Mouse (Mus musculus): ENCODE measurements around the gene Dnm1.
"Not testable (repeated sequence)": the region's sequence is repeated elsewhere in the genome, so short reads cannot be mapped to it uniquely, and the experiment has no call there.

Dnm1 gene

DNA sequence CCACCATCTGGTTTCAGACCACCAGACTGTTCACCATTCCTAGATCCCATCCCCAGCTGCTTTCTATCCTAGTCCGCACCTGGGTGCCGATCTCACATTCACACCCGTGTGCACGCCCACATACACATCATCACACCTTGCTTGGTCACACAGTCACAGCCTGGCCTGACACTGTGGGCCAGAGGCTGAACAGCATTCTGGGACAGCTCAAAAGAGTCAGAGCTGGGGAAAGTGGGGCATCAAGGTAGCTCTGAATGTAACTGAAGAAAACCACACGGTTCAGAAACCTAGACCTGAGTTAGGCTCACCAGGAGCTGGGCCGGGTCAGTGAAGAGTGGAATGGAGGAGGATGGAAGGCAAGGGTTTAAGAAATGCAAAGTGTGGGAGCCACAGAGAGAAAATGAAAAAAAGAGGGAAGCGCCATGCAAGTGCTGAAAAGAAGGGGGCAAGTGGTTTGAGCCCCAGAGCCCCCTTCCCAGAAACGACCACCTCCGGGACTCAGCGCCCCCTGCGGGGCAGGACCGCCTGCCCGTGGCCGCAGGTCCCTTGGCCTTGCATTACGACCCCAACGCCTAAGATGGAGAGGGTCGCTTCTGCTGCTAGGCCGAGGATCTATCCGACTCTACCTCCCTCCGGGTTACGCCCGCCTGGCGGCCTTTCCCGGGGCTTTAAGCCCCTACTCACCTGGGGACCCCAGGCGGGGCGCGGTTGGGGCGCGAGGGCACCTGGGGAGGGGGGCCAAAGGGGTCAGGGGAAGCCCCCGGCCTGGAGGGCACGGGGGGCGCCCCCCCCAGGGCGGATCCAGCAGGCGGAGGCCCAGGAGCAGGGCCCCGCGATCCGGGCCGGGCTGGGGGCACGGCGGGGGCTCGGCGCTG lies 41.5 kb downstream of the Dnm1 start:
- DNase-seq (ENCODE audit: low spot score): no peak

DNA sequence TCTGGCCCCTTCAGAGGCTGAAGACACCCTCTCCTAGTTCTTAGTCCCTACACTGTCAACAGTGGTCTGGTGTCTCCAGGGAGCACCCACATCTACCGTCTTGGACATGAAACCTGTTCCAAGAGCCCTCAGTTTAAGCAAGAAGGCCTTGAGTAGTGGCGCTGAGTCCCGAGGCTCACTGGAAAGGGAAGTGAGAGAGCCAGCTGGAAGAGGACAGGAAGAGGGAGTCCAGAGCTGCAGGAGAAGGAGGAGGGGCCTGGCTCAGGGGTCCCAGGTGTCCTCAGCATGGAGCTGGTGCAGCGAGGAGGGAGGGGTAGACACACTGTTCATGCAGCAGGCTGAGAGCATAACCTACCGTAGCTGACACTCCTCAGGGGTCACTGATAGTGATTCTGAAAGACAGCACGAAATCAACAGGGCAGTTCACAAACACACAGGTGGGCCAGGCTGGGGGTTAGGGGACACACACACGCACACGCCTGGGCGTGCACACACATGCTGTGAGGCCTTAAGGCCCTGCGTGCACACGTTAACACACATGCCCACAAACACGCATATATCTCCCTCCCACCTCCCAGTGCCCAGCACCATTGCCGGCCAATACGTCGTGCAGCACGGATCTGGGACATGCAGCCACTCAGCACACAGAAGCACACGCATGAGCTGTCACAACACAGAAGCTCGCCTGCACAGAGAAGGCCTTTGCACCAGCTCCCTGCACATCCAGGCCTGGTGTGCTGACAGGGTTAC lies 42.9 kb downstream of the Dnm1 start:
- no peak for DNase-seq (ENCODE audit: low spot score)

DNA sequence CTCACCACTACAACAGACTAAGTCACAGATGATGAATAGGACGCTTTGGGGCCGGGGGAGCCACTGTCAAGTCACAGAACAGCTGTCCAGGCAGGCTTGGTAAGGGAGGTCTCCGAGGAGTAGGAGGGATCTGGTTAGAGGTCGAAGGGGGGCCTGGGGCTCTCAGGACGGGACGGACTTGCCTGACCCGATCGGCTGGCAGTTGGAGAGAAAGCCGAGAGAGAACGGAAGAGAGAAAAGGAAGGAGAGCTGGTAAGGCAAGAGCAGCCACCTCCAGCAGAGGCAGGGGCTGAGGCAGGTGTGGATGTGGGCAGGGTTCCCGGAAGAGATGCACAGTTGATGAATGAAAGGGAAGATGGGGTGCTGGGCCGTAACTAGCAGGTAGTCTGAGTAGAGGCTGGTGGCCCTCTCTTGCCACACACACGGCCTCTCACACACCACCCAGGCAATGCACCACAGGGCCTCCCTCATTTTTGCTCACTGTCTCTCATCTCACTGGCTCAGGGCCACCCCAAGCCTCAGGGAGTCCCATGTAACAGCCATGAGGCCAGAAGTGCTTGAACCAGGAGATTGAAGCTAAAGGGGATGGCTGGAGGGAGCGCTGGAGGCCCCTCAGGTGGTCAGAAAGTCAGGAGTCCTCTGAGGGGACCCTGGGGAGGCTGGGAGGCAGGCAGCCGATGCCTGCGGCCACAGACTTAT lies 44.1 kb downstream of the Dnm1 start:
- DNase-seq (ENCODE audit: low spot score): no peak

DNA sequence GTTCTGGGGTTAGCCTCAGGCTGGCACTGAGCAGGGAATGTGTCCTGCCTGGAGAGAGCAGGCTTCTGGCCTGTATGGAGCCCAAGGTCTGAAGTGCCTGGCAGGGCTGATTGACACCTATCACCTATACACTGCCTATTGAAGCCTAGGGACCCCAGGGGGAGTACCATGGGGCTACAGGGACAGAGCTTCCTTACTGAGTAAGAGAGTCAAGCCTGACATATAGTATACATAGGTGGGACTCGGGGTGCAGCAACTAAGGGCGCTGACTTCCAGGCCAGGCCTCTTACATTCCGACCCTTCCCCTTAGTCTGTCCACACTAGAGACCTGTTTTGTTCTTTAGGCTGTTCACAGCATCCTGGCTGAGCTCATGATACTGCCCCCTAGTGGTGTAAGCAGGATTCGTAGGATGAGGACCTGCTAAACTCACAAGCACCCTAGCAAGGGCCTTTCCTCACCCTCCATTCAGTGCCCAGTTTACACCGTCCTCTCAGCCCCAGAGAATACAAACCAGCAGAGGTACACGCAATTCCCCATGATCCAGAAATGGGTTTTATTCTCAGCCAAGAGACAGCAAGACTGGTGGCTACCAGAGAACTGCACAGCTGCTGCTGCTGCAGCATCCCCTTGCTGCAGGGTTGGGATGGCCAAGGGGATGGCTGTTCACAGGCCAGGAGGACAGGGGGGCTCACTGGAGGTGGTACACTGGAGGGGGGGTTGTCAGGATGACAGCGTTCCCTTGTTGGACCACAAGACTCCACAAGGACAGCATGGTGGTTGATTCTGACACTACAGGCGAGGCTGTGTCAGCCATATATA lies 45.0 kb downstream of the Dnm1 start:
- peak; percentile 53 for DNase-seq (ENCODE audit: low spot score)

DNA sequence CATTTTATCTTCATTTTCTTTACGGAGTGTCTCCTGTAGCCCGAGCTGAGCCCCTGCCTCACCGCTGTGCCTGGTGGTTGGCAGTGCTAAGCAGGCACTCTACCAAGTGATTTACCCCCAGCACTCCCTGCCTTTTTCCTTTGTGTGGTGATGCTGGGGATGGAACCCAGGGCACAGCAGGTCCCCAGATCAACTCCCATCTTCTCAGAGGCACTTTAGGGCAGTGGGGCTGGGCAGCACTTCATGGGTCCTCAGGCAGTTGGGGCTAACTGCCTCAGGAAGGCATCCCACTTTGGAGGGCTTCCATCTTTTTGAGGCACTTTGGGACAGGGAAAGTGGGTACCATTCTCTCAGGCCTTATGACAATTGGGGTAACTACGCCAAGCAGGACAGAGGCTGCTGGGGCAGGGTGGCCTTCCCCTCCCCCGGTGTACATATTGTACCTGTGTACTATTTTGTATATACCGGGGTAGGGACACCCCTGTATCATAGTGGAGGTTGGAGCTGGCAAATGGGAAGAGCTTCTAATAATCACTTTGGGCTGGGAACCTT lies 45.8 kb downstream of the Dnm1 start:
- DNase-seq (ENCODE audit: low spot score): no peak

DNA sequence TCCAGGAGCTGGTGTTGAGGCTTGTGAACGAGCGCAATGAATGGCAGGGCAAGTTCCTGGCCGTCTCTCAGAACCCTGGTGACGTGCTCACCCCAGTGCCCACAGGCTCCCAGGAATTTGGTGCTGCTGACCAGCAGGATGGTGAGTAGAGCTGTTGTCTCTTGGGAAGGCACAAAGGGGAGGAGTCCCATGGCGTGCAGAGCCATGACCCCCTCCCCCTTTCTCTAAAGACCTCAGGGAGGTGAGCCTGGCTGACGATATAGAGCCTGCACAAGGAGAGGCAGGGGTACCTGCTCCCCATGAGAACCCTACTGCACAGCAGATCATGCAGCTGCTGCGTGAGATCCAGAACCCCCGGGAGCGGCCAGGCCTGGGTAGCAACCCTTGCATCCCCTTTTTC lies 47.0 kb downstream of the Dnm1 start:
- no peak for DNase-seq (ENCODE audit: low spot score)

DNA sequence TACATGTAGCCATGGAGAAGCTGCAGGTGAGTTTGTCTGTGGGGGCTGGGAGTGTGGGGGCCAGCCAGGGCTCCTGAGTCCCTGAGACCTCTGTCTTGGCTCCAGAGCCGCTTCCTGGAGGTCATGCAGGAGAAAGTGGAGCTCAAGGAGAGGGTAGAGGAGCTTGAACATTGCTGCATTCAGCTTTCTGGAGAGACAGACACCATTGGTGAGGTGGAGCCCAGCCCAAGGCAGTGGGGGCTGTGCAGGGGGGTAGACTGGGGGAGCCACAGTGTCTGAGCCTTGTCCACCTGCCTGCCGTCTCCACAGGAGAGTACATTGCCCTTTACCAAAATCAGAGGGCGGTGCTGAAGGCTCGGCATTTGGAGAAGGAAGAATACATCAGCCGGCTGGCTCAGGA lies 47.5 kb downstream of the Dnm1 start:
- DNase-seq (ENCODE audit: low spot score): no peak

DNA sequence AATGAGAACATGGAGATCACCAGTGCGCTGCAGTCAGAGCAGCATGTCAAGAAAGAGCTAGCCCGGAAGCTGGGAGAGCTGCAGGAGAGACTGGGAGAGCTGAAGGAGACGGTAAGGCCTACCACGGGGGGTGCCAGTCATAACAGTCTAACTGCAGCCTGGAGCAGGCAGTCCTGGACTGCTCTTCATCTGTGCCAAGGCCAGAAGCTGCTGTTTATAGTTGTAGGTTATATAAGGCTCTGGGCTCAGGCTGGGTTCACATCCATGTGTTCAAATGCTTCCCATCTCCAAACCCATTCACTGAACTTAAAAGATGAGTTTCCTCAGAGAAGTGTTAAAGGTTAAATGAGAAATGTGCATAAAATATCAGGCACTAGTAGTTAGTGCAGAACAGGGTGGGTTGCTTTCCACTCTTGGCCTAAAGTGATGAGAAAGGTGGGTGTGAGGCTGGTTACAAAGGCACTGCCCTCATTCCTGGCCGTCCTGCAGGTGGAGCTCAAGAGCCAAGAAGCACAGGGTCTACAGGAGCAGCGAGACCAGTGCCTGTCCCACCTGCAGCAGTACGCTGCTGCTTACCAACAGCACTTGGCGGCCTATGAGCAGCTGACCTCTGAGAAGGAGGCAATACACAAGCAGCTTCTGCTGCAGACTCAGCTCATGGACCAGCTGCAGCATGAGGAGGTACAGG lies 48.8 kb downstream of the Dnm1 start:
- no peak for DNase-seq (ENCODE audit: low spot score)

DNA sequence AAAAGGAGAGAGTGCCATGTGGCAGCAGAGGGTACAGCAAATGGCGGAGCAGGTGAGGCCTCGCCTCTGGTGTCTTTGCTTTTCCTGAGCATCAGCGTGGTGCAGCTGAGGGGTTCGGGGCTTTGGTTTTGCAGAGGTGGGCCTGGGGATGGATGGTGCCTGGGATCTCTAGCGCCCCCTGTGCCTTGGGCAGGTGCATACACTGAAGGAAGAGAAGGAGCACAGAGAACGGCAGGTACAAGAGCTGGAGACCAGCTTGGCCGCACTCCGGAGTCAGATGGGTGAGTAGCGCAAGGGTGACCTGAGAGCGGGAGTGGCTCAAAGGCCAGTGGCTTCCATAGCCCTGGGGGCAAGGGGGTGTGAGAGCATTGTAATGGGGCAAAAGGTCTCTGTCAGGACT lies 50.2 kb downstream of the Dnm1 start:
- DNase-seq (ENCODE audit: low spot score): no peak

DNA sequence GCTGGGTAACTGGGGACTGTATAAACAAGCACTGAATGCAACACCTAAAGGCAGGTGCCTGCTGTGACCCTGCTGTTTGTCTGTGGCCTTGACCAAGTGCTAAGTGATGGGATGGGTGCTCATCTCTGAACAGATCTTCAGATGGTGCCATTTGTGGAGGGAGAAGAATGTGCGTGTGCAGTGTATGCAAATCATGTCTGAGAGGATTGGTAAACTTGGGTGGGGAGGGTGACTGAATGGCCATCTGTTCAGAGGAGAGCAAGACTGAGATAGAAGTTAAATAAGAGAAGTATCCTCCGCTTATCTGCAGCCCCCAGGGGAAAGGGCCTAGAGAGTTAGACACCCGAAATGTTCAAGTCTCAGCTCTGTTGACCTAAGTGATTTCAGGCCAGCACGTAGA lies 53.7 kb downstream of the Dnm1 start:
- DNase-seq (ENCODE audit: low spot score): no peak

DNA sequence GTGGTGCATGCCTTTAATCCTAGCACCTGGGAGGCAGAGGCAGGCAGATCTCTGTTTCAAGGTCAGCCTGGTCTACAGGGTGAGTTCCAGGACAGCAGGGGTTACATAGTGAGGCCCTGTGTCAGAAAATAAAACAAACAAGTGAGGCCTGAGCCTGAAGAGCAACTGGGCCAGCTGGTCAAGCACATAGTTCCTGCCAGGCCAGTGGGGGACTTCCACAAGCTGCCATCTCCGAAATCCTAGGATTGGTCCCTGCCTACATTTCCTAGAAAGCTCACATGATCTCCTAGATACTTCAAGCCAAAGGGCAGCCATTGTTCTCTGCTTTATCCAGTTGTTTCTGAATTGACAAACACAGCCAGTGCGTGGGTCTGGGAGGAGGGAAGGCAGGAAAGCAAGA lies 57.3 kb downstream of the Dnm1 start:
- not testable (repeated sequence) for DNase-seq (ENCODE audit: low spot score)

DNA sequence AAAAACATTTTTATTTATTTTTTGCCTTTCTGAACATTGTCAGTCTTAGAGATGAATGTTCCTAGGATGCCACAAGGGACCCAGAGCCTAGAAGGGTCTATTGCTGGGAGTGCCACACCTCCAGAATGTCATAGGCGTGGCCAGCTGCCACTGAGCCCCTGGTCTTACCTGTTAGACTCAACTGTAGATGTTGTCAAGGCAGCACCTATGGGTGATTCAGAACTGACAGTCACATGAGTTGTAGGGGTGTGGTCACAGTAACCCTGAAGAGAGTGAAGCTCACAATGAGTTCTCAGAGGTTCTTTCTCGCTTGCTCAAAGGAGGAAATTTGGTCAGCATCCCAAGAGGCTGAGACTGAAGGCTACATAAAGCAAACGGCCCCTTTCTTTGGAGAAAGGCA lies 57.9 kb downstream of the Dnm1 start:
- no peak for DNase-seq (ENCODE audit: low spot score)

DNA sequence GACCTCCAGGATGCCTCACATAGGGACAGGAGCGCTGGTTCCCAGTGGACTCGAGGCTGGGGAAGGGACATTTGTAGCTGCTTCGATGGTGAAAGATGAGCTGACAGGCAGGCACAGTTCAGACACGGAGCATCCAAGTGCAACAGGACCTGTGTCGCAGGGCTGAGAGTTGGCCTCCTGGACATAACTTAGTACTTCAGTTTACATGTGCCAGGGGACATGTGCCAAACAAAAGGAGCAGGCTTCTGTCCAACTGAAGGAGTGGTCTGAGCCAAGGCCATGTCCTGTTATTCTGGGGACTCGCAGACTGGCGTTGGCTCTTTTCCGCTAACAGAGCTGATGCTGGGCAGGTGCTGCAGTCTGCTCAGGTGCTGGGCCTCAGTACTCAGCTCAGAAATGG lies 58.8 kb downstream of the Dnm1 start:
- no peak for DNase-seq (ENCODE audit: low spot score)

DNA sequence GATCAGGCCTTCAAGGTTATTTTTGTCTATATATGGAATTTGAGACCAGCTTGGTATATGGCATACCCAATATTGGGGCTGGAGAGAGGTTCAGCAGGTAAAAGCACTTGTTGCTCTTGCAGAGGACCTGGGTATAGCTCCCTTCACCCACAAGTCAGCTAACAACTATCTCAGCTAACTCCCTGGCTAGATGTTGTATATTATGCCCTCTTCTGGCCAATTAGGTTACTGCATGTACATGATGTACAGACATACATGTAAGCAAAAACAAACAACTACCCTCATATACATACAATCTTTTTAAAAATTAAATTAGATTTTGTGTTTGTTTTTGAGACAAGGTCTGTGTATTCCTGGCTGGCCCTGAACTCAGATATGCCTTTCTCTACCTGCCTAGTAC lies 63.6 kb downstream of the Dnm1 start:
- peak; percentile 62 for DNase-seq (ENCODE audit: low spot score)

DNA sequence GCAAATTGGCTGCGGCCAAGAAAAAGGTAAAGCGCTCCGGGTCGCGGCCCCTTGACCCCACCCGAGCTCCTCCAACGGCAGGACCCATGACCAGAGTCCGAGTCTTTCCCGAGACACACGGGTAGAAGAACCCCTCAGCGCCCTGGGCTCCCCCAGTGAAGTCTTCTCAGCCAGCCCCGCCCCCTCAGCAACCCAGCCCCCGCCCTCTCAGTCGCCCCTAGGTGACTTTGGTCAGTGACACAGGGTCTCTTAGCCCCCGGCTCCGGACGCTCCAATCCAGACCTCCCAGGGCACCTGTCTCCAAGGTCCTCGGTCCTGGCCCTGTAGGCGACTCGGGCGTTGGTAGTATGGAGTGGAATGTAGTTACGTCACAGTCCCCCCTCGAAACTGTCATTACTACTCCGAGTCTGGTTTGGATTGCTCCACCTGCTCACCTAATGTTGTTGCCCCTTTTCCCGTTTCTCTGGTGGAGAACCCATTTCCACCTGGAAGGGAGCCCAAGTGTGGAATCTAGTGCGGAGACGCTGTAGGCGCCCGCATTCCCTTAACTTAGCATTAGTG lies 64.7 kb downstream of the Dnm1 start:
- DNase-seq (ENCODE audit: low spot score): peak; percentile 50

DNA sequence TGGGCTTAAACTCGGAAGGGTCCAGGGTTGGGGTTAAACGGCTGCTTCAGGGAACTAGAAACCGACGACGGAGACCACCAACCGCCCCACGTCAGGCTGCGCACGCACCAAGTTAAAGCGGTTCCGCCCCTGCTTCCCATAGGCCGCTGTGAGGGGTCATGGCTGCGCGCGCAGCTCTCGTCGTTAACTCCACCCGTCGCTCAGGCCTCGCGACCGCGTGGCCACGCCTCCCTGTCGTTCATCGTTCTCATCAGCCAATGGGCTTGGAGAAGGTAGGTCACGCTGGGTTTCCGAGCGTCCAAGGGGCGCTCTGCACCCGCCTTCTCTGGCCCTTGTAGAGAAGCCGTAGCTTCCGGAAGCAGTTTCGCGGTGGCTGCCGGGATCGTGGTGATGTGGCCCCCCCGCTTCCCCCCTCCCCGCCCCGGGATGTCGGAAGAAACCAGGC lies 65.2 kb downstream of the Dnm1 start, which contains the start of gene Swi5:
Gene Swi5, minus strand, starts transcription at position 153 of the 445 bp plus-strand sequence.
- DNase-seq (ENCODE audit: low spot score): peak; percentile 98

DNA sequence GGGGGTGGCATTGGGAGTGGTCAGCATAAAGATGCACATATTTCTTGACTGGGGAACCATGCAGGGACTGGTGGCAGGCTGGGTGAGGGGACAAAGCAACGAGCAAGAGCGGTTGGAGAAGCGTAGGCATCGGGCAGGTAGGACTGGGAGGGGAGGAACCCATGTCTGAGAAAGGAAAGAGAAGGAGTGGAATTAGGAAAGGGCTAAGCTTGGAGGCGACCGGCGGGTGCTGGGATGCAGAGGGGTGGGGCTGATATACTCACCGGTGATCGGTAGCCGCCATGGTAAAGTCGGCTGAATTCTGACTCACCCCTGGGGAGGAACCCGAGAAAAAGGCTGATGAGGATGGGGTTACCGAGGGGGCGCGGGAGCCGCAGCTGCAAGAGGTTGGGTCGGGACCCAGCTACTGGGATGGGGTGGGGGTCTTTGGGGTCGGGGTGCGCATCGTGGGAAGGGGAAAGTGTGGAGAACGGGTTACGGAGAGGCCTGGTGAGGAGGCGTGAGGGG lies 65.8 kb downstream of the Dnm1 start, which contains the start of gene Golga2:
Gene Golga2, plus strand, starts transcription at position 51 of the 507 bp plus-strand sequence.
- DNase-seq (ENCODE audit: low spot score): no peak

DNA sequence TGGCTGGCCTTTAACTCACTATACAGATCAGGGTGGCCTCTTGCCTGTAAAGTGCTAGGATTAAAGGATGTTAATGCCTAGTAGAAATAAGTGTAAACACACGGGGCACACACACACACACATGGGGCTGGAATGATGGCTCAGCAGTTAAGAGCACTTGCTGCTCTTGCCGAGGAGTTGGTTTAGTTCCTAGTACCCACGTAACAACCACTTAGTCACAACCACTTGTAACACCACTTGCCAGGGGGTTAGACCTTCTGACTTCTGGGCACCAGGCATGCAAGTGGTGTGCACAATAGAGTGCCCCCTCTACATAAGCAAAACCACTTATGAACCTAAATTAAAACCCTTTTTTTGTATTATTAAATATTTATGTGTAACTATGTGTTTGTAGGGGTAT lies 69.2 kb downstream of the Dnm1 start:
- DNase-seq (ENCODE audit: low spot score): no peak

DNA sequence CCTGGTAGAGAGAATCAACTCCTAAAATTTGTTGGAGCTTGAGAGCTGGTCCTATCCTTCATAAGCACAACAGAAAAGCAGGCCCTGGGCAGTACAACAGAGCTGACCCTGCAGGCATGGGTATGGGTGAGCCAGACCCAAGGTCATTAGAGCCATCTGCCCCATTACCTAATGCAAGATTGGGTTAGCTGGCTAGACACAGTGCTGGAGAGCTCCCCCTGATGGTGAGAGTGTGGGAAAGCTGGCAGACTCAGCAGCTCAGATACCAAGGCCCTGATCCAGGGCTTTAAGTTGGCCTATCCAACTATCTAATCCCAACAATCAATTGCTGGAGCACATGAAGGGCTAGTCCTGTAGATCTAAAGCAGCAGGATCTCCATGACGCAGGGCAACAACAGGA lies 70.4 kb downstream of the Dnm1 start:
- peak; percentile 74 for DNase-seq (ENCODE audit: low spot score)

DNA sequence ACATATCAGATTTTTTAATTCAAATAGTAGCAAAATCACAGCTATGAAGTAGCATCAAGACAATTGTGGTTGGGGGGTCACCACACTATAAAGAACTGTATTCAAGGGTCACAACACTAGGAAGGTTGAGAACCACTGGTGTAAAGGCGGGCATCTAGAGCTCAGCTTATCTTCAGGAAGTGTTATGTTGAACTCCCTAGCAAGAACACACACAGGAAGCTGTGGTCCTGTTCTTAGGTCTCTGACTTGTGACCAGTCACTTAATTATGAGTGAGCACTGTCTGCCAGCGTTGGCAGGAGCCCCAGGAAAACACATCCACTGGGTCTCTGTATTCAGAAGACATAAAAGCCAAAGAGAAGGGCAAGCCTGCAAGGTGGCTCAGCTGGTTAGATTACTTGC lies 70.8 kb downstream of the Dnm1 start:
- DNase-seq (ENCODE audit: low spot score): no peak

Measured in lung, postnatal 25 days (tissue).